Mouse (Mus musculus): Measurements from ENCODE around the gene Gmpr.

Gene Gmpr

GRCm38 (mm10) chr13:45507274-45508229 lies at the start of gene Gmpr:
TSS of gene Gmpr (plus strand) at chr13:45507444.
- no peak for TF ChIP-seq GATA4 (IDR thresholded peaks at IDR 0.05; ENCODE audit: insufficient replicate concordance, low read length)

GRCm38 (mm10) chr13:45457459-45457858 lies 49.8 kb upstream of the Gmpr start:
- no peak for TF ChIP-seq GATA4 (IDR thresholded peaks at IDR 0.05; ENCODE audit: insufficient replicate concordance, low read length)

GRCm38 (mm10) chr13:45460177-45460576 lies 47.1 kb upstream of the Gmpr start:
- no peak for TF ChIP-seq GATA4 (IDR thresholded peaks at IDR 0.05; ENCODE audit: insufficient replicate concordance, low read length)

GRCm38 (mm10) chr13:45461370-45461958 lies 45.8 kb upstream of the Gmpr start:
- TF ChIP-seq GATA4 (IDR thresholded peaks at IDR 0.05; ENCODE audit: insufficient replicate concordance, low read length): no peak

GRCm38 (mm10) chr13:45465616-45466015 lies 41.6 kb upstream of the Gmpr start:
- no peak for TF ChIP-seq GATA4 (IDR thresholded peaks at IDR 0.05; ENCODE audit: insufficient replicate concordance, low read length)

- TF ChIP-seq GATA4 (IDR thresholded peaks at IDR 0.05; ENCODE audit: insufficient replicate concordance, low read length): no peak
These were observed 41.2 kb upstream of the Gmpr start for GRCm38 (mm10) chr13:45466031-45466519.

GRCm38 (mm10) chr13:45468751-45469150 lies 38.5 kb upstream of the Gmpr start:
- TF ChIP-seq GATA4 (IDR thresholded peaks at IDR 0.05; ENCODE audit: insufficient replicate concordance, low read length): no peak

GRCm38 (mm10) chr13:45469481-45470301 lies 37.6 kb upstream of the Gmpr start:
- no peak for TF ChIP-seq GATA4 (IDR thresholded peaks at IDR 0.05; ENCODE audit: insufficient replicate concordance, low read length)

GRCm38 (mm10) chr13:45473311-45473710 lies 33.9 kb upstream of the Gmpr start:
- TF ChIP-seq GATA4 (IDR thresholded peaks at IDR 0.05; ENCODE audit: insufficient replicate concordance, low read length): no peak

- peak; percentile 96 for TF ChIP-seq GATA4 (IDR thresholded peaks at IDR 0.05; ENCODE audit: insufficient replicate concordance, low read length)
These were observed 31.9 kb upstream of the Gmpr start for GRCm38 (mm10) chr13:45475297-45475696.

GRCm38 (mm10) chr13:45477183-45477582 lies 30.1 kb upstream of the Gmpr start:
- no peak for TF ChIP-seq GATA4 (IDR thresholded peaks at IDR 0.05; ENCODE audit: insufficient replicate concordance, low read length)

GRCm38 (mm10) chr13:45479951-45480350 lies 27.3 kb upstream of the Gmpr start:
- TF ChIP-seq GATA4 (IDR thresholded peaks at IDR 0.05; ENCODE audit: insufficient replicate concordance, low read length): no peak

GRCm38 (mm10) chr13:45483215-45483614 lies 24.0 kb upstream of the Gmpr start:
- no peak for TF ChIP-seq GATA4 (IDR thresholded peaks at IDR 0.05; ENCODE audit: insufficient replicate concordance, low read length)

- no peak for TF ChIP-seq GATA4 (IDR thresholded peaks at IDR 0.05; ENCODE audit: insufficient replicate concordance, low read length)
These were observed 21.6 kb upstream of the Gmpr start for GRCm38 (mm10) chr13:45485602-45486001.

- TF ChIP-seq GATA4 (IDR thresholded peaks at IDR 0.05; ENCODE audit: insufficient replicate concordance, low read length): no peak
These were observed 20.6 kb upstream of the Gmpr start for GRCm38 (mm10) chr13:45486598-45486997.

Measured in liver, adult (tissue).